Mouse (Mus musculus): ENCODE measurements around the gene Olfr549. TPM values are rescaled to one million over a fixed set of nuclear protein-coding genes. Genes with fewer than 3 reads are reported as not detected.

The Olfr549 gene
- total RNA-seq (2021): not detected
- long read RNA-seq: 0 reads

- DNase-seq (ENCODE audit: low spot score in 2 of 2): no peak
Observed at GRCm38 (mm10) chr7:102549570-102549969, at the start of gene Olfr549. Olfr549 (plus strand) TSS chr7:102549870.

- no peak for DNase-seq (ENCODE audit: low spot score in 2 of 2)
Observed at GRCm38 (mm10) chr7:102501986-102502385, 47.7 kb upstream of the Olfr549 start.

GRCm38 (mm10) chr7:102506848-102507247, 42.8 kb upstream of the Olfr549 start:
- peak; percentile 85 to 86 for DNase-seq (ENCODE audit: low spot score in 2 of 2)

- DNase-seq (ENCODE audit: low spot score in 2 of 2): no peak
Observed at GRCm38 (mm10) chr7:102508066-102508465, 41.6 kb upstream of the Olfr549 start.

- no peak for DNase-seq (ENCODE audit: low spot score in 2 of 2)
Observed at GRCm38 (mm10) chr7:102508666-102509065, 41.0 kb upstream of the Olfr549 start.

GRCm38 (mm10) chr7:102509726-102510125, 39.9 kb upstream of the Olfr549 start:
- no peak for DNase-seq (ENCODE audit: low spot score in 2 of 2)

GRCm38 (mm10) chr7:102511927-102512326, 37.7 kb upstream of the Olfr549 start:
- no peak for DNase-seq (ENCODE audit: low spot score in 2 of 2)

GRCm38 (mm10) chr7:102512814-102513435, 36.7 kb upstream of the Olfr549 start:
- DNase-seq (ENCODE audit: low spot score in 2 of 2): peak; percentile 92 to 95

- no peak for DNase-seq (ENCODE audit: low spot score in 2 of 2)
Observed at GRCm38 (mm10) chr7:102514144-102514543, 35.5 kb upstream of the Olfr549 start.

GRCm38 (mm10) chr7:102516261-102517050, 33.2 kb upstream of the Olfr549 start:
- DNase-seq (ENCODE audit: low spot score in 2 of 2): peak in 1 of 2 experiments; percentile 38

GRCm38 (mm10) chr7:102517051-102517335, 32.7 kb upstream of the Olfr549 start:
- peak; percentile 46 to 67 for DNase-seq (ENCODE audit: low spot score in 2 of 2)

GRCm38 (mm10) chr7:102529052-102529451, 20.6 kb upstream of the Olfr549 start:
- DNase-seq (ENCODE audit: low spot score in 2 of 2): no peak

- DNase-seq (ENCODE audit: low spot score in 2 of 2): no peak
Observed at GRCm38 (mm10) chr7:102534449-102534848, 15.2 kb upstream of the Olfr549 start, which contains the start of gene Olfr547. Olfr547 (plus strand) TSS chr7:102534749.

- no peak for DNase-seq (ENCODE audit: low spot score in 2 of 2)
Observed at GRCm38 (mm10) chr7:102540596-102540995, 9.1 kb upstream of the Olfr549 start, which contains the start of gene Olfr548-ps1. Olfr548-ps1 (plus strand) TSS chr7:102540896.

- no peak for DNase-seq (ENCODE audit: low spot score in 2 of 2)
Observed at GRCm38 (mm10) chr7:102541251-102541650, 8.4 kb upstream of the Olfr549 start.

- DNase-seq (ENCODE audit: low spot score in 2 of 2): no peak
Observed at GRCm38 (mm10) chr7:102553279-102553678, 3.6 kb downstream of the Olfr549 start.

- DNase-seq (ENCODE audit: low spot score in 2 of 2): peak; percentile 49 to 64
Observed at GRCm38 (mm10) chr7:102564999-102565997, 15.6 kb downstream of the Olfr549 start, which contains the start of gene Trim21. Trim21 (minus strand) TSS chr7:102565486.

- DNase-seq (ENCODE audit: low spot score in 2 of 2): no peak
Observed at GRCm38 (mm10) chr7:102566219-102566618, 16.5 kb downstream of the Olfr549 start.

GRCm38 (mm10) chr7:102571142-102571541, 21.5 kb downstream of the Olfr549 start, which contains the start of gene Olfr550:
Olfr550 (plus strand) TSS chr7:102571442.
- DNase-seq (ENCODE audit: low spot score in 2 of 2): no peak

- no peak for DNase-seq (ENCODE audit: low spot score in 2 of 2)
Observed at GRCm38 (mm10) chr7:102573174-102573830, 23.6 kb downstream of the Olfr549 start.

- no peak for DNase-seq (ENCODE audit: low spot score in 2 of 2)
Observed at GRCm38 (mm10) chr7:102575998-102576397, 26.3 kb downstream of the Olfr549 start.

All from layer of hippocampus, postnatal 10 days (tissue).